Mouse (Mus musculus): Measurements from ENCODE around the gene Cd63.

DNA sequence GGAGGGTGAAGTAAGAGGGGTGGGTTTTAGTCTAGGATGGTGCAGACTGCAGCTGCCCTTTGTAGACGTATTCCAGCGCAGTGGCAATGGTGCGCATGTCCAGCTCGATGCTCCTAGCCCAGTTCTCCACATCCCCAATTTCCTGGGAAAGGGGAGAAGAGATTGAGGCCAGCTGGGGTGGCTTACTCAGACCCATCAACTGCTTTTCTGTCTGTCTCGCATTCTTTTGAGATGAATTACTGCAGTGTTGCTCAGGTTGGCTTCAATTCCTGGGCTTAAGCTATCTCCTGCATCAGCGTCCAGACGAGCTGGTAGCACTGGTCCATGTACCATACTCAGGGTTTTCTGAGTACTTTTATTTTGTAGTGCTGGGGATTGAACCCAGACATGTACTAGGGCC, 19.2 kb downstream of the Cd63 start:
- TF ChIP-seq CTCF (IDR thresholded peaks at IDR 0.05; ENCODE audit: insufficient read depth, low read depth, low read length) = no peak
- no peak for TF ChIP-seq POLR2A (IDR thresholded peaks at IDR 0.05; ENCODE audit: insufficient read depth, low read depth, low read length)
